Mouse (Mus musculus): Measurements from ENCODE around the gene Olfr39. TPM values are rescaled to one million over a fixed set of nuclear protein-coding genes. Genes with fewer than 3 reads are reported as not detected.
"Not testable (repeated sequence)": the region's sequence is repeated elsewhere in the genome, so short reads cannot be mapped to it uniquely, and the experiment has no call there.

The Olfr39 gene
- total RNA-seq (2021), result not detected

GRCm38 (mm10) chr9:20282051-20282450, at the start of gene Olfr39:
TSS of gene Olfr39 (plus strand) at chr9:20282351.
- intact Hi-C loops (cut with DNase I), result no loop called here
- DNase-seq, result no peak

GRCm38 (mm10) chr9:20236819-20237218, 45.3 kb upstream of the Olfr39 start, which contains the start of gene Olfr872:
TSS of gene Olfr872 (plus strand) at chr9:20237119.
- intact Hi-C loops (cut with DNase I), result no loop called here
- DNase-seq, result no peak

- intact Hi-C loops (cut with DNase I), result no loop called here
- no peak for DNase-seq
Observed at GRCm38 (mm10) chr9:20237378-20237777, 44.8 kb upstream of the Olfr39 start.

GRCm38 (mm10) chr9:20295562-20295961, 13.4 kb downstream of the Olfr39 start:
- DNase-seq; intact Hi-C loops (cut with DNase I): not testable (repeated sequence)

GRCm38 (mm10) chr9:20298232-20298631, 16.1 kb downstream of the Olfr39 start, which contains the start of gene Olfr873:
TSS of gene Olfr873 (plus strand) at chr9:20298532.
- no peak for DNase-seq
- intact Hi-C loops (cut with DNase I), result no loop called here

- DNase-seq, result no peak
- intact Hi-C loops (cut with DNase I), result no loop called here
Observed at GRCm38 (mm10) chr9:20335994-20336393, 53.8 kb downstream of the Olfr39 start, which contains the start of gene Olfr18. TSS of gene Olfr18 (minus strand) at chr9:20336094.

Other genes with a start within 250 kb of the Olfr39 start
- not detected for gene Olfr867, start 224.8 kb upstream of the Olfr39 start, total RNA-seq (2021)
- not detected for gene Olfr868, start 183.7 kb upstream of the Olfr39 start, total RNA-seq (2021)
- not detected for gene Olfr869, start 153.3 kb upstream of the Olfr39 start, total RNA-seq (2021)
- gene Olfr870, start 108.3 kb upstream of the Olfr39 start, total RNA-seq (2021), result not detected
- gene Olfr871, start 70.1 kb upstream of the Olfr39 start, total RNA-seq (2021), result not detected
- gene Olfr872, start 45.2 kb upstream of the Olfr39 start, total RNA-seq (2021), result not detected
- not detected for gene Olfr873, start 16.2 kb downstream of the Olfr39 start, total RNA-seq (2021)
- gene Olfr18, start 53.7 kb downstream of the Olfr39 start, total RNA-seq (2021), result not detected
- gene Zfp560, start 102.8 kb downstream of the Olfr39 start, total RNA-seq (2021), result 10 to 100 TPM; 16.5 to 20.0 TPM
- 10 to 100 TPM; 41.9 to 42.3 TPM for gene Zfp26, start 177.8 kb downstream of the Olfr39 start, total RNA-seq (2021)
- 10 to 100 TPM; 35.1 to 40.5 TPM for gene Zfp426, start 210.4 kb downstream of the Olfr39 start, total RNA-seq (2021)
- gene Zfp266, start 239.1 kb downstream of the Olfr39 start, total RNA-seq (2021), result 100 to 1,000 TPM in 1 of 2 experiments, 10 to 100 TPM in 1; 97.4 to 105 TPM

Data from left cerebral cortex, postnatal 4 days (tissue).